Mouse (Mus musculus) bone marrow, adult 2 months (tissue): ENCODE measurements at regions not wholly inside any gene's neighbourhood (a gene's known extent, or its start where the extent isn't known, plus 50 kb on each side); places are given as distances from the start of the nearest gene placed in this dataset.

ENCODE experiments used
- H3K27ac ChIP-seq: fragments of 200-500 bp; 2 replicates; pipeline ENCODE4 v1.5.1; 2012; ENCODE audit warnings: low read depth, mild to moderate bottlenecking, control low read depth, inconsistent platforms, low read length; ENCODE audit not compliant: control insufficient read depth, poor library complexity, insufficient read depth
- H3K4me1 ChIP-seq: fragments of 200-500 bp; 2 replicates; pipeline ENCODE4 v1.6.1; 2011; ENCODE audit warnings: low read length; ENCODE audit not compliant: control insufficient read depth, insufficient read depth
- H3K4me3 ChIP-seq: fragments of 200-500 bp; replicated peaks from 2 replicates; pipeline ENCODE3; 2011; ENCODE audit warnings: mild to moderate bottlenecking, low read depth, low read length, control low read depth; ENCODE audit not compliant: control insufficient read depth
- CTCF ChIP-seq: fragments of 200-500 bp; IDR thresholded peaks from 2 replicates; pipeline ENCODE4 v1.5.1; 2011; ENCODE audit warnings: low read length, control low read depth; ENCODE audit not compliant: control insufficient read depth, insufficient read depth
- POLR2A ChIP-seq: fragments of 200-500 bp; IDR thresholded peaks from 2 replicates; pipeline ENCODE4 v1.6.1; 2011; ENCODE audit warnings: low read depth, mild to moderate bottlenecking, control low read depth, low read length, borderline replicate concordance; ENCODE audit not compliant: control insufficient read depth
- WGBS: fragments of 180-500 bp; shearing (Covaris S2); methylation state at CpG from one replicate; pipeline ENCODE4 v1.1.7; 2018; 5-methylcytosine and 5-hydroxymethylcytosine counted together

- TF ChIP-seq POLR2A, result no peak
- TF ChIP-seq CTCF, result no peak
- 73% methylated on average over 2 of the region's 2 CpGs for WGBS
- H3K27ac ChIP-seq, result no peak overlapping the region
- H3K4me1 ChIP-seq, result no peaks in the 10 kb centered on the region
- H3K4me3 ChIP-seq, result no peak overlapping the region
Observed at GRCm38 (mm10) chr7:121257466-121257865, 134.2 kb upstream of the Hs3st2 start.

GRCm38 (mm10) chr7:121258826-121259496 lies 132.7 kb upstream of the Hs3st2 start:
- 46% methylated on average over 12 of the region's 12 CpGs for WGBS
- no peaks in the 10 kb centered on the region for H3K4me1 ChIP-seq

GRCm38 (mm10) chr7:121259497-121260009 lies 132.1 kb upstream of the Hs3st2 start:
- no peak overlapping the region for H3K4me3 ChIP-seq
- H3K4me1 ChIP-seq, result no peaks in the 10 kb centered on the region
- TF ChIP-seq CTCF, result no peak
- TF ChIP-seq POLR2A, result no peak
- 88% methylated on average over 21 of the region's 21 CpGs for WGBS
- H3K27ac ChIP-seq, result no peak overlapping the region

More at GRCm38 (mm10) chr7:121258826-121259496, 132.7 kb upstream of the Hs3st2 start:
- peak; percentile 49 for TF ChIP-seq CTCF
- no peak for TF ChIP-seq POLR2A
- Histone ChIP-seq H3K4me3 (no peak overlapping the region), H3K27ac (no peak overlapping the region)

GRCm38 (mm10) chr7:121269358-121269757 lies 122.3 kb upstream of the Hs3st2 start:
- 62% methylated on average over 2 of the region's 2 CpGs for WGBS
- Histone ChIP-seq H3K4me1 (no peaks in the 10 kb centered on the region), H3K4me3 (no peak overlapping the region), H3K27ac (no peak overlapping the region)
- TF ChIP-seq CTCF (no peak), POLR2A (no peak)

GRCm38 (mm10) chr7:121280597-121280996 lies 111.1 kb upstream of the Hs3st2 start:
- no peak overlapping the region for H3K4me3 ChIP-seq
- 32% methylated on average over 1 of the region's 1 CpGs for WGBS
- no peak overlapping the region for H3K27ac ChIP-seq
- no peaks in the 10 kb centered on the region for H3K4me1 ChIP-seq
- TF ChIP-seq POLR2A, result no peak

- WGBS, result 71% methylated on average over 7 of the region's 7 CpGs
- Histone ChIP-seq H3K4me3 (no peak overlapping the region), H3K4me1 (no peaks in the 10 kb centered on the region), H3K27ac (no peak overlapping the region)
- no peak for TF ChIP-seq POLR2A
- TF ChIP-seq CTCF, result no peak
Observed at GRCm38 (mm10) chr7:121282154-121282553, 109.5 kb upstream of the Hs3st2 start.

GRCm38 (mm10) chr7:121289737-121290136 lies 101.9 kb upstream of the Hs3st2 start:
- no peak for TF ChIP-seq POLR2A
- no peak for TF ChIP-seq CTCF
- H3K4me3 ChIP-seq, result no peak overlapping the region
- WGBS, result 77% methylated on average over 16 of the region's 16 CpGs
- no peaks in the 10 kb centered on the region for H3K4me1 ChIP-seq
- no peak overlapping the region for H3K27ac ChIP-seq

- WGBS, result 63% methylated on average over 3 of the region's 3 CpGs
- TF ChIP-seq CTCF (no peak), POLR2A (no peak)
- H3K4me1 ChIP-seq, result no peaks in the 10 kb centered on the region
- no peak overlapping the region for H3K27ac ChIP-seq
- no peak overlapping the region for H3K4me3 ChIP-seq
Observed at GRCm38 (mm10) chr7:121296151-121296695, 95.4 kb upstream of the Hs3st2 start.
